Mouse (Mus musculus) heart, adult 18-20 months (tissue): ENCODE measurements around the gene Olfr1256. TPM values are rescaled to one million over a fixed set of nuclear protein-coding genes. Genes with fewer than 3 reads are reported as not detected.

Experiments used
- DNase-seq, 2 experiments: peaks; one replicate each; pipeline ENCODE4 v3.0.0; 2021 to 2022; ENCODE audit warnings: mixed read lengths in 1 of 2
- long read RNA-seq, 2 experiments: library from polyadenylated mRNA; stranded (forward); transcript quantifications; one replicate each; pipeline ENCODE4 v2.0.0; 2021
- total RNA-seq, 2 experiments: library from RNA; stranded (reverse); gene quantifications; 2 replicates each; pipeline ENCODE4 v1.2.3; 2021

Olfr1256 gene
- total RNA-seq: not detected
- long read RNA-seq, experiment 1: 0 reads
- long read RNA-seq, experiment 2: 0 reads

- DNase-seq: no peak
Observed at GRCm38 (mm10) chr2:89841455-89841854, at the start of gene Olfr1256. Olfr1256 (minus strand) TSS chr2:89841555.

- no peak for DNase-seq
Observed at GRCm38 (mm10) chr2:89878137-89878536, 36.8 kb upstream of the Olfr1256 start, which contains the start of gene Olfr1257. Olfr1257 (plus strand) TSS chr2:89878437.

GRCm38 (mm10) chr2:89849230-89849629, 7.9 kb upstream of the Olfr1256 start:
- DNase-seq: no peak

GRCm38 (mm10) chr2:89848105-89848504, 6.8 kb upstream of the Olfr1256 start, which contains the start of gene Olfr48:
Olfr48 (minus strand) TSS chr2:89848205.
- no peak for DNase-seq

GRCm38 (mm10) chr2:89820216-89820615, 21.1 kb downstream of the Olfr1256 start:
- DNase-seq: no peak

- DNase-seq: no peak
Observed at GRCm38 (mm10) chr2:89811751-89812150, 29.6 kb downstream of the Olfr1256 start, which contains the start of gene Olfr1255. Olfr1255 (plus strand) TSS chr2:89812051.

GRCm38 (mm10) chr2:89810751-89811150, 30.6 kb downstream of the Olfr1256 start:
- DNase-seq: no peak

- no peak for DNase-seq
Observed at GRCm38 (mm10) chr2:89799583-89799982, 41.8 kb downstream of the Olfr1256 start.

- no peak for DNase-seq
Observed at GRCm38 (mm10) chr2:89793519-89793918, 47.8 kb downstream of the Olfr1256 start, which contains the start of gene Olfr1254. Olfr1254 (minus strand) TSS chr2:89793619.

Other genes starting within 250 kb of the Olfr1256 start
- gene Olfr1246, start 248.4 kb downstream of the Olfr1256 start, total RNA-seq: not detected
- gene Olfr1247, start 227.4 kb downstream of the Olfr1256 start, total RNA-seq: not detected
- not detected for gene Olfr1248, start 223.3 kb downstream of the Olfr1256 start, total RNA-seq
- not detected for gene Olfr1249, start 206.6 kb downstream of the Olfr1256 start, total RNA-seq
- gene Olfr1250, start 180.1 kb downstream of the Olfr1256 start, total RNA-seq: not detected
- not detected for gene Olfr1251, start 169.6 kb downstream of the Olfr1256 start, total RNA-seq
- gene Olfr1252, start 116.5 kb downstream of the Olfr1256 start, total RNA-seq: not detected
- gene Olfr1253, start 84.5 kb downstream of the Olfr1256 start, total RNA-seq: not detected
- not detected for gene Olfr1254, start 47.9 kb downstream of the Olfr1256 start, total RNA-seq
- not detected for gene Olfr1255, start 29.5 kb downstream of the Olfr1256 start, total RNA-seq
- gene Olfr48, start 6.7 kb upstream of the Olfr1256 start, total RNA-seq: not detected
- not detected for gene Olfr1257, start 36.9 kb upstream of the Olfr1256 start, total RNA-seq
- not detected for gene Olfr1258, start 85.8 kb upstream of the Olfr1256 start, total RNA-seq
- not detected for gene Olfr1259, start 107.1 kb upstream of the Olfr1256 start, total RNA-seq
- gene Olfr1260, start 132.8 kb upstream of the Olfr1256 start, total RNA-seq: not detected
- not detected for gene Olfr1261, start 149.7 kb upstream of the Olfr1256 start, total RNA-seq
- not detected for gene Olfr1262, start 158.6 kb upstream of the Olfr1256 start, total RNA-seq
- not detected for gene Olfr1263, start 170.6 kb upstream of the Olfr1256 start, total RNA-seq
- not detected for gene Olfr1264, start 184.0 kb upstream of the Olfr1256 start, total RNA-seq
- gene Olfr1265, start 193.8 kb upstream of the Olfr1256 start, total RNA-seq: not detected
- gene Olfr140, start 222.0 kb upstream of the Olfr1256 start, total RNA-seq: not detected